Mouse (Mus musculus) hindlimb bud, embryonic 11.5 days (tissue): ENCODE measurements around the gene Armcx6.
"Not testable (repeated sequence)": the region's sequence is repeated elsewhere in the genome, so short reads cannot be mapped to it uniquely, and the experiment has no call there.

Experiments used
- DNase-seq: peaks from one replicate; pipeline ENCODE4 v3.0.0-alpha.2; 2012; ENCODE audit warnings: low read depth, low spot score; ENCODE audit errors: extremely low spot score

Gene Armcx6

GRCm38 (mm10) chrX:134750764-134751592 is at the start of gene Armcx6:
Armcx6 (minus strand) TSS chrX:134751417.
- DNase-seq, result no peak

DNA sequence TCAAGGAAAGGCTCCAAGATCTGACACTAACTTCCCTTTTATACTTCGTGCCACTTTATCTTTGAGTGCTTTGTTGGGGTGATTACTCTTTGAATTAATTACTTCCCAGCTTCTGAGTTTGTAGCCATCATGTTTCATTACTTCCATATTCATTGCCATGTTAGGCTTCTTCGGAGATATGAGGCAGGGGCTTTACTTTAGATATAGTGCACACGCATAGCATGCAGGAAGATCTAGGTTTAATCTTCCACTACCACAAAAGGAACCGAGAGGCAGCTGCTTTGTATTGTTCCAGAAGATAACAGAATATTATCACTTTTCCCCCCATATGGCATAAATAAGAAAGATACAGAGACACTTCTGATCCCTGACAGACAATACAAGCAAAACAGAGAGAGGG is 36.5 kb upstream of the Armcx6 start:
- DNase-seq, result no peak

GRCm38 (mm10) chrX:134763428-134764198 is 12.4 kb upstream of the Armcx6 start:
- DNase-seq, result not testable (repeated sequence)

DNA sequence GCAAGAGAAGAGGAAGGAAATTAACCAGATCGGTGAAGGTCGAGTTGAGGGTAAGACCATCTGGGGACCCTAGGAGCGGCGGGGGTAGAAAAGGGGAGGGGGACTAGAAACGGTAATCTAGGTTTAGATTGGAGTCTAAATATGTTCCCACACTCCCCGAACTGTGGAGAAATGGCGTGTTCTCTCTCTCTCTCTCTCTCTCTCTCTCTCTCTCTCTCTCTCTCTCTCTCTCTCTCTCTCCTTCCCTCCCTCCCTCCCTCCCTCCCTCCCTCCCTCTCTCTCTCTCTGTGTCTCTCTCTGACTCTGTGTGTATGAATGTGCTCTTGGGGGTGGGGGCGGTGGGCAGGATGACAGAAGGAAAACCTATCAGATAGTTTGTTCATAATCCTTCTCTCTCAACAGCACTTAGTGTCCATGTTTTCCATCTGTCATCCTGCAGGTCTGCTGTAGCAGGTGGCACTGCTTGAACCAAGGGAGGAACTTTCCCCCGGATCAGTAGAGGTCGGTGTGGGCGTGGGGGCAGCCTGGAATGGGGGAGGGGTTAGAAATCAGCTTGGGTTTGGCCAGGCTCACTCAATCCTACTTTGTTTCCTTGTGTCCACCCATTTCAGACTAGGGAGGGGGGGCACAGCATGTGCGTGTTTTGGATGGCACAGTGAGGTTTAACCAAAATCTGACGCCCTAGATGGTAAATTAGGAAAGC is 6.2 kb upstream of the Armcx6 start:
- DNase-seq, result no peak

- DNase-seq, result no peak
Measured at GRCm38 (mm10) chrX:134756434-134757292, 5.4 kb upstream of the Armcx6 start, which contains the start of gene Armcx3. Armcx3 (plus strand) TSS chrX:134756595.

GRCm38 (mm10) chrX:134752584-134752983 is 1.4 kb upstream of the Armcx6 start:
- no peak for DNase-seq

DNA sequence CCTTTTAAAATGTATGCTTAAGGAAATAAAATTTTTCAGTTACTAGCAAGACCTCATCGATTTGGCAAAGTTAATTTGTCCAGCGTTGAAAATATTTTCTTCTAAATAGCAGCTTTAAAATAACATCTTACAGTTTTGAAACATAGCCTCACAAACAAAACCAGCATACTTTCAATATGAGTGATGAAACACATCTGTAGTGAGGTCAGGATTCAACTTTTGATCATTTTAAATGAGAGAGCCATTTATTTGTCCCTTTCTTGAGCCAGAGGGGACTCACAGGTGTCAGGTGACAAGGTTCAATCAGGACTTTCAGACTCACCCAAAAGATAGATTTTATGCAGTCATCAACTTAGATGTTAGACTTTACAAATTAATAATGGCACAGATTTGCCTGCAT is 693 bp upstream of the Armcx6 start:
- DNase-seq, result no peak

- no peak for DNase-seq
Measured at GRCm38 (mm10) chrX:134746459-134746858, 4.8 kb downstream of the Armcx6 start.

GRCm38 (mm10) chrX:134741862-134742261 is 9.4 kb downstream of the Armcx6 start:
- no peak for DNase-seq

DNA sequence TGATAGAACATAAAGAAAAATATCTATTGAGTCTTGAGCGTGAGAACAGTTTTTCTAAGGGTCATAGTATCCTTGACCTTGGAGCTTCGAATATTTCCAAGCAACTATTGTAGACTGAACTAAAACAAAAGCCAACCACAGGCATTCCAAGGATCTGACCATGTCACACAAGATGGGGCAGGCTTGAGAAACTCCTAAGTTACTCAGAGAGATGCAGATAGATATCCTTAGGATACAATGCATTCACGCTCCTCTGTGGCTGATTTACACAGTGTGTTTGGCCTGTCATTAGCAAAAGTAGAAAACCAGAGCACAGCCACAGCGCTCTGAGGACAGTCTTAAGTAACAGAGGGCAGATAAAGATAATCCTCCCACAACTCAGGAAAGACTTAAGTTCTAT is 12.1 kb downstream of the Armcx6 start:
- no peak for DNase-seq

GRCm38 (mm10) chrX:134737796-134738195 is 13.4 kb downstream of the Armcx6 start:
- no peak for DNase-seq

GRCm38 (mm10) chrX:134729778-134730177 is 21.4 kb downstream of the Armcx6 start:
- no peak for DNase-seq

DNA sequence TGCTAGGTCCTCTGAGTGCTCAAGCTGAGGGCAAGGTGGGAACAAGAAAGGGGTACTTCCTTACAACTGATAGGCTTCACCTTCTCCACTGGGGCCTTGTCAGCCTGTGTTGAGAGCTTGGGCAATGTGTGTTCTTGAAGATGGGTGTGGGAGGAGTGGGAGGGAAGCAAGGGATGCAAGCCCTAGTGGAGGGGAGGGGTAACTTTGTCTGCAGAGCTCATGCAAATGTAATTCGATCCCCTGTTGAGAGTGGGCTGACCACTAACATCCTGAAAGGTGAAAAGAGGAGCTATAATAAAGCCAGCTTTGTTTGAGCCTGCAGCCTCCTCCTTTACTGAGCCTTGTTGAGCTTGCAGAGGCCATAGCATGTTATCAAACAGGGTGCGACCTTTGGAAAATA is 27.5 kb downstream of the Armcx6 start:
- DNase-seq, result not testable (repeated sequence)

DNA sequence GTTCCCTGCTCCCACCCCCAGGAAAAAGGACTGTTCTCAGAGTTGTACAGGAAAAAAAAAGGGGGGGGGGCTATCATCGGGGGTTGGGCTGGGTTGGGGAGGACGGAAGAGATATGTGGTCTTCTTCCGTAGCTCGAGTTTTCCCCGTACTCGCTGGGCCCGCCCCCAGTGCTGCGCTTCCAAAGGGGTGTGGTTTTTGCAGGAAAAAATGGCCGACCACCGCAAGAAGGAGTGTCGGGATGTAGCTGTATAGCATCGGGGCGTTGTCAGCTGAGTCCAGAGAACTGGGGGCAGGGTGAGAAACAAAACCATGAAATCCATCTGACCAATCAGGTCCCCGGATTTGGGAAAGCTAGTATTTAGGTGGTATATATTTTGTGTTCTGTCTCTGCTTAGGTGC is 32.7 kb downstream of the Armcx6 start:
- no peak for DNase-seq

DNA sequence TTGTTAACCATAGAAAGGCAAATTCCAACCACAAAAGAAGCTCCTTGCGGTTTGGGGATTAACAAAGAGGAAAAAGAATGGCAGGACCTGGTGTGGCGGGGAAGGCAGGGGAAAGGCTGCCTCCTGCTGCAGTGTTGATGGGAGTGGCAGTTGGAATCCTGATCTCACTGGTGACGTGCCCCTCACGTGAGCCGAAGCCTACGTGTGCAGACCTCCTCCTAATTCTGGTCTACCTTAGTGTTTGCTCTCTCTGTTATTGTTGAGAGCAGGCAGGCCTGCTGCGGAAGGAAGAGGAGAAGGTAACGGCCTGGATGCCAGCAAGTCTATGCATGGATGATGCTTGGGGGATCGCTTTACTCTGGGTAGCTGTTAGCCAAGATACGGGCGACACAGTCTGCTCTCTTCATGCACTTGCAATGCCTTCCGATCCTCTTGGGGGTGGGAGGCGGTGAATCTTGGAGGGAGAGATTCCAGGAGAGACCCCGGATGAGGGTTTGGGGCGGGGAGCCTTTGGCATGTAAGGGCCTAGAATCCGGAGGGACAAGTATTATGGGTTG is 33.4 kb downstream of the Armcx6 start, which contains the start of gene Armcx1:
Armcx1 (plus strand) TSS at position 212 of the 557 bp plus-strand sequence.
- DNase-seq, result peak; percentile 30

DNA sequence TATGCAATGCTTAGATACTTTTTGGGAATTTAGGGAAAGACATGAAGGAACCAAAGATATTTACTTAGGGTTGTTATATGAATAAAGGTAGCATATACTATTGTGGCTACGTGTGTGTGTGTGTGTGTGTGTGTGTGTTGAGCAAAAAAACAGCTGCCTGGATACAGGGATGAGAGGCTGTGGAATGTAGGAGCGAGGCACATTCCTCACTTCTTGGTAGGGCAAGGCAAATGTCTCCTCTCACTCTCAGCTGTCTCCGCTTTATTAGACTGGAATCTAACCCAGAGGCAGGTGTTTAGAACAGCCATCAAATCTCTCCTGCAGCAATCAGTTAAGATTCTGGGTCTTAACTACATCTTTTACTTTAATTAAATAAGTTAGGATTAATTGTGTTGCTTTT is 34.4 kb downstream of the Armcx6 start:
- no peak for DNase-seq
